Mouse (Mus musculus) small intestine, adult 2 months (tissue): ENCODE measurements around the gene Sorbs2. TPM values are rescaled to one million over a fixed set of nuclear protein-coding genes. Genes with fewer than 3 reads are reported as not detected.

Source experiments
- H3K27ac ChIP-seq: fragments of 200-500 bp; 2 replicates; pipeline ENCODE4 v1.5.1; 2012; ENCODE audit warnings: low read depth, low read length, control low read depth, inconsistent platforms; ENCODE audit not compliant: insufficient read depth
- H3K27me3 ChIP-seq: fragments of 200-500 bp; 2 replicates; pipeline ENCODE4 v1.6.1; 2012; ENCODE audit warnings: mild to moderate bottlenecking, moderate library complexity, low read length, inconsistent platforms; ENCODE audit not compliant: control insufficient read depth, insufficient read depth
- H3K36me3 ChIP-seq: fragments of 200-500 bp; 2 replicates; pipeline ENCODE4 v1.6.1; 2012; ENCODE audit warnings: mild to moderate bottlenecking, low read length, control low read depth, inconsistent platforms; ENCODE audit not compliant: control insufficient read depth, insufficient read depth
- H3K4me1 ChIP-seq: fragments of 200-500 bp; 2 replicates; pipeline ENCODE4 v1.6.1; 2012; ENCODE audit warnings: low read length, inconsistent platforms, mixed read lengths; ENCODE audit not compliant: control insufficient read depth, insufficient read depth, insufficient read length
- H3K4me3 ChIP-seq: fragments of 200-500 bp; 2 replicates; pipeline ENCODE4 v1.5.1; 2012; ENCODE audit warnings: low read depth, mild to moderate bottlenecking, control low read depth, inconsistent platforms, low read length, moderate library complexity
- CTCF ChIP-seq: fragments of 200-500 bp; IDR thresholded peaks from 2 replicates; pipeline ENCODE4 v1.5.1; 2012; ENCODE audit warnings: low read depth, mild to moderate bottlenecking, control low read depth, inconsistent platforms, low read length, moderate library complexity, mixed read lengths; ENCODE audit not compliant: insufficient replicate concordance, insufficient read length; ENCODE audit errors: extremely low read depth
- POLR2A ChIP-seq: fragments of 200-500 bp; IDR thresholded peaks from 2 replicates; pipeline ENCODE4 v1.6.1; 2012; ENCODE audit warnings: low read depth, mild to moderate bottlenecking, control low read depth, inconsistent platforms, low read length, moderate library complexity
- WGBS: fragments of 180-500 bp; shearing (Covaris S2); methylation state at CpG from one replicate; pipeline ENCODE4 v1.1.7; 2018; 5-methylcytosine and 5-hydroxymethylcytosine counted together
- polyA plus RNA-seq: library from polyadenylated mRNA; depleted of rRNA; stranded (reverse); fragments of >200 nt; gene quantifications from 2 replicates; pipeline ENCODE4 v1.2.3, GENCODE M21; 2012

The Sorbs2 gene
- polyA plus RNA-seq, 1 experiment: 5.7 TPM

GRCm38 (mm10) chr8:45593711-45594110, 86.1 kb downstream of the Sorbs2 start:
- no peaks in the 10 kb centered on the region for H3K4me1 ChIP-seq
- TF ChIP-seq CTCF (no peak), POLR2A (no peak)
- H3K27ac ChIP-seq: no peak overlapping the region
- 94% methylated on average over 5 of the region's 5 CpGs for WGBS
- no peaks in the 10 kb centered on the region for H3K27me3 ChIP-seq
- H3K36me3 ChIP-seq: no peaks in the 10 kb centered on the region
- H3K4me3 ChIP-seq: no peak overlapping the region

GRCm38 (mm10) chr8:45595983-45596382, 88.4 kb downstream of the Sorbs2 start:
- H3K27me3 ChIP-seq: no peaks in the 10 kb centered on the region
- TF ChIP-seq POLR2A: no peak
- TF ChIP-seq CTCF: no peak
- H3K4me1 ChIP-seq: no peaks in the 10 kb centered on the region
- no peak overlapping the region for H3K4me3 ChIP-seq
- no peaks in the 10 kb centered on the region for H3K36me3 ChIP-seq
- WGBS: 77% methylated on average over 1 of the region's 1 CpGs
- H3K27ac ChIP-seq: no peak overlapping the region

GRCm38 (mm10) chr8:45596591-45596990, 89.0 kb downstream of the Sorbs2 start:
- H3K27ac ChIP-seq: no peak overlapping the region
- no peaks in the 10 kb centered on the region for H3K27me3 ChIP-seq
- 79% methylated on average over 2 of the region's 2 CpGs for WGBS

GRCm38 (mm10) chr8:45597631-45598420, 90.2 kb downstream of the Sorbs2 start:
- TF ChIP-seq CTCF: no peak
- no peak for TF ChIP-seq POLR2A
- Histone ChIP-seq H3K36me3 (no peaks in the 10 kb centered on the region), H3K4me1 (no peaks in the 10 kb centered on the region), H3K4me3 (no peak overlapping the region), H3K27ac (no peak overlapping the region), H3K27me3 (no peaks in the 10 kb centered on the region)
- WGBS: 82% methylated on average over 7 of the region's 7 CpGs

More at GRCm38 (mm10) chr8:45596591-45596990, 89.0 kb downstream of the Sorbs2 start:
- no peaks in the 10 kb centered on the region for H3K4me1 ChIP-seq
- TF ChIP-seq POLR2A (no peak), CTCF (no peak)
- no peak overlapping the region for H3K4me3 ChIP-seq
- no peaks in the 10 kb centered on the region for H3K36me3 ChIP-seq

GRCm38 (mm10) chr8:45598883-45599282, 91.3 kb downstream of the Sorbs2 start:
- H3K27ac ChIP-seq: no peak overlapping the region
- H3K36me3 ChIP-seq: no peaks in the 10 kb centered on the region
- TF ChIP-seq POLR2A (no peak), CTCF (no peak)
- no peak overlapping the region for H3K4me3 ChIP-seq
- no peaks in the 10 kb centered on the region for H3K4me1 ChIP-seq
- H3K27me3 ChIP-seq: no peaks in the 10 kb centered on the region
- WGBS: 90% methylated on average over 2 of the region's 2 CpGs

- Histone ChIP-seq H3K4me3 (no peak overlapping the region), H3K4me1 (no peaks in the 10 kb centered on the region), H3K27me3 (no peaks in the 10 kb centered on the region), H3K27ac (no peak overlapping the region), H3K36me3 (no peaks in the 10 kb centered on the region)
- WGBS: 76% methylated on average over 4 of the region's 4 CpGs
- no peak for TF ChIP-seq POLR2A
- no peak for TF ChIP-seq CTCF
Measured at GRCm38 (mm10) chr8:45602019-45602418, 94.4 kb downstream of the Sorbs2 start.

GRCm38 (mm10) chr8:45605419-45605818, 97.8 kb downstream of the Sorbs2 start:
- Histone ChIP-seq H3K4me1 (no peaks in the 10 kb centered on the region; the same call in 1 of the 2 replicates), H3K36me3 (no peaks in the 10 kb centered on the region), H3K27me3 (no peaks in the 10 kb centered on the region), H3K4me3 (no peak overlapping the region), H3K27ac (no peak overlapping the region)
- 86% methylated on average over 1 of the region's 1 CpGs for WGBS
- TF ChIP-seq CTCF (no peak), POLR2A (no peak)
